Mouse (Mus musculus) testis, adult 2 months (tissue): ENCODE measurements around the gene Xdh. TPM values are rescaled to one million over a fixed set of nuclear protein-coding genes. Genes with fewer than 3 reads are reported as not detected.

ENCODE experiments used
- H3K27ac ChIP-seq: fragments of 200-500 bp; 2 replicates; pipeline ENCODE4 v1.5.1; 2012; ENCODE audit warnings: low read depth, low read length; ENCODE audit not compliant: control insufficient read depth, insufficient read depth
- H3K27me3 ChIP-seq: fragments of 200-500 bp; 2 replicates; pipeline ENCODE4 v1.6.1; 2012; ENCODE audit warnings: mild to moderate bottlenecking, low read length, moderate library complexity; ENCODE audit not compliant: control insufficient read depth, insufficient read depth
- H3K36me3 ChIP-seq: fragments of 200-500 bp; 2 replicates; pipeline ENCODE4 v1.6.1; 2012; ENCODE audit warnings: mild to moderate bottlenecking, low read length; ENCODE audit not compliant: control insufficient read depth, insufficient read depth
- H3K4me1 ChIP-seq: fragments of 200-500 bp; 2 replicates; pipeline ENCODE4 v1.6.1; 2012; ENCODE audit warnings: low read length; ENCODE audit not compliant: control insufficient read depth, insufficient read depth
- H3K4me3 ChIP-seq: fragments of 200-500 bp; 2 replicates; pipeline ENCODE4 v1.5.1; 2012; ENCODE audit warnings: low read depth, mild to moderate bottlenecking, low read length, moderate library complexity, mixed read lengths; ENCODE audit not compliant: control insufficient read depth
- CTCF ChIP-seq: fragments of 200-500 bp; IDR thresholded peaks from 2 replicates; pipeline ENCODE4 v1.5.1; 2012; ENCODE audit warnings: low read depth, mild to moderate bottlenecking, inconsistent platforms, low read length, moderate library complexity; ENCODE audit not compliant: control insufficient read depth, insufficient read depth, insufficient replicate concordance
- POLR2A ChIP-seq: fragments of 200-500 bp; IDR thresholded peaks from 2 replicates; pipeline ENCODE4 v1.6.1; 2012; ENCODE audit warnings: low read depth, mild to moderate bottlenecking, inconsistent platforms, low read length, moderate library complexity; ENCODE audit not compliant: control insufficient read depth
- polyA plus RNA-seq: library from polyadenylated mRNA; depleted of rRNA; stranded (reverse); fragments of >200 nt; gene quantifications from 2 replicates; pipeline ENCODE4 v1.2.3, GENCODE M21; 2012; rRNA removed

Gene Xdh
- 2.3 and 3.3 TPM in 2 replicates for polyA plus RNA-seq

DNA sequence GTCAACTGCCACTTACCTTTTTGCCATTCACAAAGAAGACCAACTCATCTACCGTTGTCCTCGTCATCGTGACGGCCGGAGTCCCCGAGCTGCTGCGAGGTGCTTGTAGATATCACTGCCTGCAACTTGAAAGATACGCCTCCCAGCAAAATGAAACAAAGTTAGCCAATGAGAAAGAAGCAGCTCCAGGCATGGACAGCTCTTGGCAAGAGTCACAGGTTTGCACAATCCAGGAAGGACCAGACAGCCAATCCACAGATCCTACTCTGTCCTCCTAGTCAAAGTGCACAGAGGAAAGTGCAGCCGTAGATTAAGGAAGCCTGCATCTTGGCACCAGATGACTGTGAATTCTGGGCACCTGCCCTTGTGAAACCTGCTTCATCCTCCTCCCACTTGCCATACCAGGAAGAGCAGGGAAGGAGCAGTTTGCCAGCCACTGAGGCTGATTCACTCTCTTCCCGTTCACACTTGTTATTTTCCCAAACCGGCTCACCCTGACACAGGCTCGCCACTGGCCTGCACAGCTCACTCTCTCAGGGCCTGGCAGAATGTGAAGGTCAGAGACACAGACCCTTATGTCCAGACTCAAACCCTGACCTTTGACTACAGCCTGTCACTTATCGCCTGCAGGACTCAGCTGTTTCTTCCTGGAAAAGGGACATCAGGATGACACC lies at the start of gene Xdh:
Gene Xdh, minus strand, starts transcription at position 135 of the 674 bp plus-strand sequence.
- Histone ChIP-seq H3K4me3 (peak within 1 kb of the TSS; percentile 51), H3K27ac (peak within 1 kb of the TSS; percentile 45)

DNA sequence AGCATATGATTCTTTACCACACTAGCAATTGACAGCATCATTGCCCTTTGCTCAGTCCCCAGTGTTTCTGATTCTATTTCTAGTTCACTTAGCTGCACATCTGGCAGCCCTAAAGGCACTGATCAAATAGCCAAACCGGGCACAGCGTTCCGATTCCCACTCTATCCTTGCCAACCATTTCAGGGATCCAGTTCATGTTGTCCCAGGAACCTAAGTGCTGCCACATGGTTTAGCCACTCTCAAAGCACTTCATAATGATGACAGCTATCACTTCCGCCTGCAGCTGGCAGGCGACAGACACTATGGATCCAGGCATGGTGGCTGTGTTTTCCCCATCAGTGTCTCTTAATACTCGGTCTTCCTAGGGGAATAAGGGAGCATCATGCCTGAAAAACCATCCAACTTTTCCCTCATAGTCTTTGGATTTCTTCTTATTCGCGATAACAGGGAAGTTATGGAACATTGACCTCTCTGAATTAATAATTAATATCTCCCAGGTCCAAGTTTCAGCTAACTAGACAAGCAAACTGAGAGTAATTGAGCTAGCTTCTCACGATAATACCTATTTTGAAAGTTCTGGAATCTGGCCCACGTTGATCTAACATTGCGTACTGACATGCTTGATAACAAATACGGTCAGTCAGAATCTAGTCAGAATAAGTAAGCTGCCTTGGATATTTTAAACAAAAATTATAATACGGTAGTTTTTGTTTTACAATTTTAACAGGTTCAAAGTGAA lies 46.1 kb upstream of the Xdh start:
- no peak for TF ChIP-seq CTCF
- no peak for TF ChIP-seq POLR2A
- Histone ChIP-seq H3K4me3 (no peak overlapping the region), H3K27ac (no peak overlapping the region), H3K36me3 (no peaks in the 10 kb centered on the region), H3K4me1 (no peaks in the 10 kb centered on the region), H3K27me3 (no peaks in the 10 kb centered on the region)

More for the DNA sequence above, at the start of gene Xdh:
- no peaks in the 10 kb centered on the region for H3K4me1 ChIP-seq
- TF ChIP-seq POLR2A = no peak
- no peak for TF ChIP-seq CTCF
- H3K27me3 ChIP-seq = no peaks in the 10 kb centered on the region
- no peaks in the 10 kb centered on the region for H3K36me3 ChIP-seq

DNA sequence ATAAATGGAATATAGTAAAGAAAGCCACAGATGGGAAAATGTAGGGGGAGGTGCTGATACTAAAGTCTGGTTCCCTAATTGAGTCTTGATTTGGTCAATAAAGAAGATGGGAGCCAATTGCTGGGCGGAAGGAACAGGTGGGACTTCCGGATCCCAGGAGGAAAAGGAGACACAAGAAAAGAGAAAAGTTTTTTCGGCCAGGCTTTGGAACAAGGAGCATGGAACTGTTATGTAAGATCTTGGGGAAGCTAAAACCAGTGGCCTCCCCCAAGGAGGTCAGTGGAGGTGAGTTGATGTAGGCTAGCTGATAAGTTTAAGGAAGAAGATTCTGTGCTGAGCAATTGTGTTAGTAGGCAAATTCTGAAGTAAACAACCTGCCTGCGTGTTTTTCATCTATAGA lies 41.3 kb upstream of the Xdh start:
- Histone ChIP-seq H3K36me3 (no peaks in the 10 kb centered on the region), H3K4me3 (no peak overlapping the region), H3K27ac (no peak overlapping the region), H3K4me1 (no peaks in the 10 kb centered on the region), H3K27me3 (no peaks in the 10 kb centered on the region)
- TF ChIP-seq POLR2A (no peak), CTCF (no peak)

DNA sequence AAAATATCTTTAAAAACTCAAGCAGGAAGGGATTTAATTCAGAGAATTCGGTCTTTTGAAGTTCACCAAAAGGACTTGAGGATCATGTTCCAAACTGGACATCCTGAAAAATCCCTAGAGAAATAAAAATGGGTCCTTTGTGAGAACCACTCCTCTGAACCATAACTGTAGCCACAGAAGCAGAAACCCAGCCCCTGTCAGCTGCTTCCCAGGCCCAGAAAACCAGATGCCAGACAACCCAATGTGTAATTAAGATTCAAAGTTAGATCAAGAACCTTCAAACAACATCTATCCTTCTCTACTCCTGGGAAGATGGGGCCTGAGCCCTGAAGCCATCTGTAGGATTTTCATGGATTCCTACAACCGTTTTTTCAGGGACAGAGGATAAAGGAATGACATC lies 36.6 kb upstream of the Xdh start:
- Histone ChIP-seq H3K36me3 (no peaks in the 10 kb centered on the region), H3K27ac (no peak overlapping the region), H3K4me3 (no peak overlapping the region), H3K27me3 (no peaks in the 10 kb centered on the region), H3K4me1 (no peaks in the 10 kb centered on the region)
- TF ChIP-seq POLR2A = no peak
- TF ChIP-seq CTCF = no peak

DNA sequence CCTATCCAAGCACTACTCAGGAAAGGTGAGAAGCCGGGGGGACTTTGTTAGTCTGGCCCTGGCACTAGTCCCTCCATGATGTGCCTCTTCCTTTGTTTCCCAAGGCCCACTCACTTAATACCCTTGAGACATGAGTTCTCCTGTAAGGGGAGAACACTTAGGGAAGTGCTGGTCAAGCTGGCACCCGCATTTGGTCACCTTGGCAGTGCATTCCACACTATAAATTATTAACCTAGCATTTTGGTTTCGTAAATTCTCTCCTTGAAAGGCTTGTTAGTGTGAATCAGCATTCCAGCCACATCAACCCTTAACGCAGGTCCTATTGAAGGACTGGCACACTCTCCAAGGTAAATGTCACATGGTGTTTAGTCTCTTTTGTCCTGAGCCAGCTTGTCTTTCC lies 35.9 kb upstream of the Xdh start:
- TF ChIP-seq CTCF (no peak), POLR2A (no peak)
- no peak overlapping the region for H3K4me3 ChIP-seq
- no peaks in the 10 kb centered on the region for H3K36me3 ChIP-seq
- no peaks in the 10 kb centered on the region for H3K4me1 ChIP-seq
- H3K27ac ChIP-seq = no peak overlapping the region
- no peaks in the 10 kb centered on the region for H3K27me3 ChIP-seq

DNA sequence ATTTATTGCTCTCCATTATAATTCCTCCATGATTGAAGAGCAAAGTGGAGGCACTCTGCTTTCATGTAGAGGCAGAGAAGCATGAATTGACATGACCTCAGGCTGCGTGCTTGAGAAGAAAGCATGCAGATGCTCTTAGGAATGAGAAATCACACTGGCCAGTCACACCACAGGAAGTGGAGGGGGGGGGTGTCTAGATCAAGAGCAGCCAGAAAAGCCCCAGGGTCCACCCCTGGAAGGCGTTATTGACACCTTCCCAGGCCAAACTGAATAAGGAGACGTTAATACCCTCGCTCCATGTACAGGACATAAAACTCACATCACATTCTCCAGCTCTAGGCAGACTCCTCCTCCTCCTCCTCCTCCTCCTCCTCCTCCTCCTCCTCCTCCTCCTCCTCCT lies 34.5 kb upstream of the Xdh start:
- Histone ChIP-seq H3K4me1 (no peaks in the 10 kb centered on the region), H3K4me3 (no peak overlapping the region), H3K27me3 (no peaks in the 10 kb centered on the region), H3K36me3 (no peaks in the 10 kb centered on the region), H3K27ac (no peak overlapping the region)
- TF ChIP-seq POLR2A (no peak), CTCF (no peak)

DNA sequence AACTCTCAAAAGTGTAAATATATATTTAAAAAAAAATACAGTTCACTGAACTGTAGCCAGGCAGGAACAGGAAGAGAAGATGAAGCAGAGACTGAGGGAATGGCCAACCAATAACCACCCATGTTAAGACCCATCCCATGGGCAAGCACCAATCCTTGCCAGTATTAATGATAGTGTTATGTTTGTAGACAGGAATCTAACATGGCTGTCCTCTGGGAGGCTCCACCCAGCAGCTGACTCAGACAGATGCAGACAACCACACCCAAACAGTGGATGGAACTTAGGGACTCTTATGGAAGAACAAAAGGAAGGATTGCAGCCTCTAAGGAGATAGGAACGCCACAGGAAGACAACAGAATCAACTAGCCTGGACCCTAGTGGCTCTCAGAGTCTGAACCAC lies 32.9 kb upstream of the Xdh start:
- no peak overlapping the region for H3K4me3 ChIP-seq
- H3K27ac ChIP-seq = no peak overlapping the region
- H3K4me1 ChIP-seq = no peaks in the 10 kb centered on the region
- H3K27me3 ChIP-seq = no peaks in the 10 kb centered on the region
- H3K36me3 ChIP-seq = no peaks in the 10 kb centered on the region
- no peak for TF ChIP-seq POLR2A
- no peak for TF ChIP-seq CTCF

DNA sequence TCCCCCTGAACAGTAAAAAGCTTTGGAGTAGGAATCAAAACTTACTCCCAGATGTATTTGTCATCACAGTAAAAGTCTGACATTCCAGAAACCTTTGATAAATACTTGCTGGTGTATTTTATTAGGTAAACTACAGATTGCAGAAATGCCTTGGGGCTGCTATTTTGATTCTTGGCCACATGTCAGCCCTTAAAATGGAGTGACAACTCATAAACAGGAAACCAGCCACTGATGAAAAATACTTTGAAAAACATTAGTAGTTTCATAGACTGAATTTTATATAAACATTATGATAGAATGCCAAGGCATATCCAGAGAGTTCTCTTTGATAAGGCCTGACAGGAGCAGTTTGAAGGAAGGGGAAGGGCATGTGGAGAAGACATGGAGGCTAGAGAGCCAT lies 26.1 kb upstream of the Xdh start:
- Histone ChIP-seq H3K36me3 (no peaks in the 10 kb centered on the region), H3K27me3 (no peaks in the 10 kb centered on the region), H3K4me3 (no peak overlapping the region), H3K4me1 (peaks cover 6% of the 10 kb centered on the region), H3K27ac (no peak overlapping the region)
- TF ChIP-seq CTCF = no peak
- no peak for TF ChIP-seq POLR2A
